Mouse (Mus musculus) CH12.LX (cell line): Measurements from ENCODE around the gene Dnah5.

ENCODE experiments used
- CTCF ChIP-seq, 2 experiments: IDR thresholded peaks in 1 of 2; conservative IDR thresholded peaks in 1 of 2; 2 replicates each; pipeline ENCODE4 v1.5.1; 2011 to 2012; ENCODE audit warnings: low read depth in 2 of 2, low read length in 2 of 2, improper control_type of control experiment in 1 of 2, inconsistent platforms in 1 of 2, mild to moderate bottlenecking in 1 of 2, moderate library complexity in 1 of 2
- ZC3H11A ChIP-seq: IDR thresholded peaks from 2 replicates; pipeline ENCODE4 v1.6.1; 2012; ENCODE audit warnings: low read depth, mild to moderate bottlenecking, inconsistent platforms, low read length, improper control_type of control experiment

- TF ChIP-seq CTCF (conservative IDR thresholded peaks at IDR 0.05 in 1 of 2, IDR thresholded peaks at IDR 0.05 in 1 of 2; ENCODE audit: low read depth in 2 of 2, low read length in 2 of 2): peak; percentile 75 to 90
- TF ChIP-seq ZC3H11A: no peak
These were observed 15.8 kb upstream of the Dnah5 start for GRCm38 (mm10) chr15:28187472-28188360.
